Mouse (Mus musculus) thymus, adult 18-20 months (tissue): ENCODE results near the gene Ncs1.

Experiments used
- DNase-seq, 2 experiments: peaks; one replicate each; pipeline ENCODE4 v3.0.0; 2022; ENCODE audit warnings: mixed read lengths in 2 of 2

Gene Ncs1

DNA sequence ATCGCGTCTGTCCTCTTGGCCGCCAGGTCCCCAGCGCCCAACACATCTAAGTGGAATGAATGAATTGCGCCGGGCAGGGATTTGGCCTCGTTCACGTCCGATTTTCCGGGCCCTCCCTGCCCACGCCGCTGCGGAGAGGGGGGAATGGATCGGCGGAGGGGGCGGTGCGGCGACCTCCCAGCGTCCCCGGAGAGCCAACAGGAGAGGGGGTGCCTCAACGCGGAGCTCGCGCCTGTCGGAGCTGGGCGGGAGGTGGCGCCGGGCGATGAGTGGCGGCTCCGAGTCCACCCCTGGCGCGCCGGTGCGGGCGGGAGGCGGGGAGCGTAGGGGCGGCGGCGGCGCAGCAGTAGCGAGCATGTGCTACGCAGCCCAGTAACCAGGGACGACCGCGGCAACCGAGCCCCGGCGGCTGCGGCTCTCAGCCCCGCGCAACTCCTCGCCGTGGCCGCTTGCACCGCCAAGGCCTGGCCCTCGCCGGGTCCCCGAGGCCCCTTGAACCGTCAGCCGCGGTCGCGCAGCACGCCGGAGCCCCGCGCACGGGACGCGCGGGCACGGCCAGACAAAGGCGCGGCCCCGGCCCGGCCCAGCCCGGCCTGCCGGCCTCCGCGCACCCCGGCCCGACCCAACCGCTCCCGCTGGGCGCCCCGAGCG is at the start of gene Ncs1:
TSS of gene Ncs1 (plus strand) at position 333 of the 651 bp plus-strand sequence.
- no peak for DNase-seq

GRCm38 (mm10) chr2:31198621-31199020 is 47.0 kb upstream of the Ncs1 start:
- no peak for DNase-seq

GRCm38 (mm10) chr2:31200051-31200450 is 45.6 kb upstream of the Ncs1 start:
- no peak for DNase-seq

DNA sequence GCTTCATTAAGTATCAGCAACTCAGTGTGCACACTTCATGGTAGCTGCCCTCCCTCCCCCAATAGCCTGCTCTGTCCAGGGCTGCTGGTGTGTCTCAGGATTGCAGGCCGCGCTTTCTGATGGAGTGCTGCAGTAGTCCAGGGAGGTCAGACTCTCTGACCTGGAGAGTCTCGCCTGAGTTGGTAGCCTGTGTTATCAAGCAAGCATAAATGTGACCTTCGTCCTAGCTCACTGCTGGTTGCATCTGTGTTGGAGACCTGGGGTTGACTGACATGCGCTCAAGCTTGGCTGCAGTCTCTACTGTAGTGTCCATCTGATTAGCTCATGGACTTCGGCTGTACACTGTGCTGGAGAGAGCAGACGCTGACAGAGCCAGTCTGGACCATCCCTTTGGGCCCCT is 43.8 kb upstream of the Ncs1 start:
- DNase-seq = no peak

DNA sequence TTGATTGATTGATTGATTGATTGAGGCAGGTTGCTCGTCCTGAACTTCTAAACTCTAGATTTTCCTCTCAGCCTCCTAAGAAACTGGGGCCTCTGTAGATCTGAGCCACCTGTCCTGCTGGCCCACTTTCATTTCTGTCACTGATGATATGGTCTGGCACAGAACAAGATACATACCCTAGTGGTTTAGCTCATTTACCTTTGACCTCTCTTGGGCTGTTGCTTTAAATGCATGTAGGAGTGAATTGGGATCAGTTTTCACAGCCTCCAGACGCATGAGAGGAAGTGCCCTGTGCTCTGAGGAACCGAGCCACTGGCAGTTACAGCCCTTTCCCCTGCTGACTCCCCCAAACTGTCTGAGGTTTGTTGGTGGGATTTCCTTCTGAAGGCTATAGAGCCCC is 43.3 kb upstream of the Ncs1 start:
- no peak for DNase-seq

DNA sequence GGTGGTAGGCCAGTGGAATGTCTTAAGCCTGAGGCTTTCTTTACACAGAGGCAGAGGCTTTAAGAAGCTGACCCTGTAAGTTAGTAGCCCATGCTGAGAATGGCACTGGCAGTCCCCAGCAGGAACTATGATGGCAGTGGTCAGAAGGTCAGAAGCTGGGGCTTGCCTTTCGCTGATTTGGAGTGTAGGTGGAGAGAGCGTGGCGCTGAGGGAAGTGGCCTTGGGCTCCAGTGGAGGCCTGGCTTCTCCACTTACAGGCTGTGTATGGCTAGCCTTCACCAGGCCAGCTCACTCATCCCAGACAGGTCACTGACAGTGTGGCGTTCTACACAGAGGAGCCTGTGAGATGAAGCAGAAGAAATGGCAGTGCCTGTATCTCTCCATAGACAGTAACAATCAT is 42.7 kb upstream of the Ncs1 start:
- no peak for DNase-seq

GRCm38 (mm10) chr2:31204677-31205076 is 40.9 kb upstream of the Ncs1 start:
- DNase-seq = no peak

GRCm38 (mm10) chr2:31206211-31206610 is 39.4 kb upstream of the Ncs1 start:
- no peak for DNase-seq

DNA sequence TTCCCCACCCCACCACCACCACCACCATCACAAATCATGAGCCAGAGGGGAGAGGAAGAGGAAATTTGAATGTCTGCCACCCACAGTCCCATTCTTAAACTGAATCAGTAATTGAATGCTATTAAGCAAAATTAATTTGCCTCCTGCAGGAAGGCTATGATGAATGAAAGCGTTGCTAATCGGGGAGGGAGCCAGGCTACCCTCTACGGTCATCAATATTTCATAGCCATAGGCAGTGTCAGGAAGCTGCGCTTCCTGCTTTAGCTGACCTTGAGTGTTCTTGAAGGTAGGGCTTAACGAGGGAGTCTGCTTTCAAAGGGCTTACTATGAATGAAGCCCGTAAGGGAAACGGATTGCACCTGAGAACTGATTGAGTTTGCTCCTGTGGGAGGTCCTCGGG is 38.7 kb upstream of the Ncs1 start:
- DNase-seq = no peak

- no peak for DNase-seq
Measured at GRCm38 (mm10) chr2:31208544-31209142, 37.0 kb upstream of the Ncs1 start.

GRCm38 (mm10) chr2:31209525-31209924 is 36.1 kb upstream of the Ncs1 start:
- no peak for DNase-seq

DNA sequence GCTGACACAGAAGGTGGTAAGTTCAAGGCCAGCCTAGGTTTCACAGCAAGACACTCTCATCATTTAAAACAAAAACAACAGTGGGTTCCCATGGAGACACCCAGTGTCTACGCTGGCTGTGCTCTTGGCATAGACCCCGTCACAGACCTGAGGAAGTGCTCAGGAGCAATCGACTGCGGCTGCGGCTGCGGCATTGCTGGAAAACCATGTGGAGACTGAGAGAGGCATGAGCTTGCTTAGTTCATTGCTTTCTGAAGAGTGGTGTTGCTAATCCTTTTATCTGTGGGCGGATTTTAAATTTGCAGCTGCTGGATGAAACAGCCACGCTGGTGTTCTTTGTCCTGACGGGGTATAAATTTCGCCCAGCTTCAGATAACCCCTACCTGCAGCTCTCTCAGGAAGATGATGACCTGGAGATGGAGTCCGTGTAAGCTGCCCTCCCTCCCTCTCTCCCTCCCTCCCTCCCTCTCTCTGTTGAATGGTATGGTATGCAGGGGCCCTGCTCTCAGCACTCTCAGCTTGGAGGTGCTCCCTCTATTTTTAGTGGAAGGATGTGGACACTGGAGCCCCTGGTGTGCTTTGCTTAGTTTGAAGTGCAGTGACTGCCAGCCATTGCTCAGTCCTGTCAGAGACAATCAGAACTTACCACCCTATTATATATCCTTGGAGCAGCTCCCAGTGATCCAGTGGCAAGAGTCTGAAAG is 35.3 kb upstream of the Ncs1 start:
- no peak for DNase-seq

DNA sequence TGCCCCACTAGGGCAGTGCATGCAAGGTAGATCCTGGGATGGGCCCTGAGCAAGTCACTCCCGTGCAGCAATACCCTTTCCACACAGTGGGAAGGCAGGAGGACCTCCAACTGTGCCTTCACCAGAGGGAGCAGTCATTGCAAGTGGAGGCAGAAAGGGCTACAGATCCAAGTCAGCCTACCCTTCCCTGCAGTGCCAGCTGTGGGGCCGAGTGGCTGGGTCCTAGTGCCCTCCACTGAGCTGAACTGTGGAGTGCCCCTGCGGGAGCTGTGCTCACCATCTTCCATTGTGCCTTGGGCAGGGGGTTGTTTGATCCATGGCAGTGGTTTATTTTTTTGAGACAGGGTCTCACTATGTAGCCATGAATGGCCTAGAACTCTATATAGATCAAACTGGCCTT is 34.4 kb upstream of the Ncs1 start:
- no peak for DNase-seq

DNA sequence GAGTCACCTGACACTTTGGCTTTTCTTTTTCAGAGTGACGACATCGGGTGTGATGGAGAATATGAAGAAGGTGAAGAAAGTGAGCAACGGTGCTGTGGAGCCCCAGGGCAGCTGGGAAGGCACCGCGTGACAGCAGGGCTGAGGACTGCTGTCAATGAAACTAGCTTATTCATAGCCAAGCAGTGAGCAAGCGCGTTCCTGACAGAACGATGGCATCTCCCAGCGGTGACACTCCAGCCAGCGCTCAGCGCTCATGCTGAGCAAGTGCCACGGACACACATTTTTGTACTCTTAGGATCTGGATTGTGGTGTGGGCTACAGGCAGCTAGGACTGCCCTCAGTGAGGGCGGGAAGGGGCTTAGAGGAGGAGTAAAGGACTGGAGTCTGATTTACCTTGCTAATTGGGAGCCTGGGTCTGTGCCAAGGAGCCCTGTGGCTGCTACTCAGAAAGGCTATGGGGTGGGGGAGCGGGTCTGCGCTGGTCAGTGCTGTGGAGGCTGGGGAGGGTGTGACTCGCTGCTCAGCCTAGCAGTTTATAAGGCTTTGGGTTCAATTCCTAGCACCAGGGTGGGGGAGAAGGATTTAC is 31.3 kb upstream of the Ncs1 start:
- DNase-seq = no peak

DNA sequence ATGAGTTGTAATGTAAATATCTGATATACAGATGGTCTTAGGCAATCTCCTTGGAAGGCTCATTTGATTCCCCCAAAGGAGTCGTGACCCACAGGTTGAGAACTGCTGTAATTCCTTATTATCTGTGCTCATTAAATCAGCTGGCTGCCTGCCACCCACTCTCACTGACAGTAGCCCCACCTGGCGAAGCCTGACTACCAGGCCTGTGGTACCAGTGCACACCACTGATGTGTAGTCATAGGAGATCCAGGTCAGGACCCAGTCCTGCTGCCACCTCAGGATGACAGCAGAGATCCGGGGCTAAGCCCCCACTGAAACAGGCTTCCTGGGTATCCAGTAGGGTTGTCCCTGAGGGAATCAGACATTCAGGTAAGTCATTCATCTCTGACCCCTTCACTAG is 27.0 kb upstream of the Ncs1 start:
- no peak for DNase-seq

- no peak for DNase-seq
Measured at GRCm38 (mm10) chr2:31219470-31219869, 26.2 kb upstream of the Ncs1 start.

DNA sequence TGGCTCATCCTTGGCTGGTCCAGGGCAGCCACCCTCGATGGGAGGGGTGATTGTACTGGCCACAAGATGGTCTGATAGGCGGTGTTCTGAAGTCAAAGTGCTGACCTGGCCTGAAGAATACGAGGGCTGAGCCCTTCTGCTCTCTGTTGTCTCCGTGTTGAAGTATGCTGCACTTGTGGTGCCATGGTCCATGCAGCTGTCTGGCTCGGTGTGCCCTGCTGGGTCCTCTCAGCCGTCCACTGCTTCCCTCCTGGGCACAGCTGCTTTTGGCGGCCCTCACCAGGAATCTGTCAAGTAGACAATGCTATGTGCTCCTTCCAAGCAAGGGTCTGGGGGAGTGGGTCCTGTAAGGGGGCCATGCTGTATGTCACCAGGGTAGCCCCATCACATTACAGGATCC is 24.8 kb upstream of the Ncs1 start:
- no peak for DNase-seq

GRCm38 (mm10) chr2:31221582-31221981 is 24.0 kb upstream of the Ncs1 start:
- DNase-seq = no peak

DNA sequence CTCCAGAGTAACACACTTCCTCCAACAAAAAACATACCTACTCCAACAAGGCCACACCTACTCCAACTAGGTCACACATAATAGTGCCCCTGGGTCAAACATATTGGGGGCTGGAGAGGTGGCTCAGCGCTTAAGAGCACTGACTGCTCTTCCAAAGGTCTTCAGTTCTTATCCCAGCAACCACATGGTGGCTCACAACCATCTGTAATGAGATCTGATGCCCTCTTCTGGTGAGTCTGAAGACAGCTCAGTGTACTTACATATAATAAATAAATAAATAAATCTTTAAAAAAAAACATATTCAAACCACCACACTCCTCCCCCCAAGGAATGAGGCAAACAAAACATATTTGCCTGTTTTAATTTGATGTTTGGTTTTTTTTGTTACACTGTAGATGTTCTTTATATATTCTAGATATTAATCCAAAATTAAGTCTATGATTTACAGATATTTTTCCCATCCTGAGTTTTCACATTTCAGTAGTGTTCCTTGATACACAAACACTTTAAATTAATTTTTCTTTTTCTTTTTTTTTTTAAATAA is 16.8 kb upstream of the Ncs1 start:
- no peak for DNase-seq

- no peak for DNase-seq
Measured at GRCm38 (mm10) chr2:31239203-31239696, 6.4 kb upstream of the Ncs1 start.

GRCm38 (mm10) chr2:31239833-31240232 is 5.8 kb upstream of the Ncs1 start:
- DNase-seq = no peak

DNA sequence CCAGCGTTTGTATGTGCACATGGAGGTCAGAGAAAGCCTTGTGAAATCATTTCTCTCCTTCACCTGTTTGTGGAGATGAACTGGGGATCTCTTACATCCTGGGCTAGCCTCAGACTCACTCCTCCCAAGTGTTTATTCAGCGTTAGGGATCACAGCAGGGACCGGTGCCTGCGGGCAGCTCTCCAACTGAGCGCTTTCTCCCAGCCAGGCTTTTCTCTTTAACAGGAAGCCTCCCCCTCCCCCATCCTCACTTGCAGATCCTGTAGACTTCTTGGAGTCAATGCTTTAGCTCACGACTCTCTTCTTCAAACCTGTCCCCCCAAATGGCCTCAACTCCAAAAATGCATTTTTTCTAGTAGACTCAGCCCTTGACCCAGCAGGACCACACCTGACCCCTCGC is 4.0 kb upstream of the Ncs1 start:
- DNase-seq = no peak

DNA sequence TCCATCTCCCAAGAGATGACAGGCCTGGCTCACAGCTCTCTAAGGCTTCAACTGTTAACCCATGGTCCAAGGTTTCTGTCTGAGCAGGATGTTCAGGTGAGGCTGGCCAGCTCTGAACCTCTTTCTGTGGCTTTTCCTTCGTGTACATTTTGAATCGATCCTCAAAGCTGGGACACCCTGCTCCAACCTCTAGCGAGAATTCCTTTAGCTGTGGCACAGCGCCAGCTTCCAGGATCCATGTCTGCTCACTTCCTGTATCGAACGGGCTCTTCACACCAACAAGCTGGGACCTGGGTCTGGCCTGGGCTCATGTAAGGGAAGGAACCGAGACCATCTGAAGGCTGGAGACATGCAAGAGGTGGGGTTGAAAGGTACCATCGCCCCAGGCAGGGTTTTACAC is 1.4 kb upstream of the Ncs1 start:
- DNase-seq = no peak

GRCm38 (mm10) chr2:31245051-31245450 is 572 bp upstream of the Ncs1 start:
- no peak for DNase-seq
